Mouse (Mus musculus): Measurements from ENCODE around the gene Kirrel3. TPM values are rescaled to one million over a fixed set of nuclear protein-coding genes. Genes with fewer than 3 reads are reported as not detected.
A peak's percentile ranks its signal among the peaks of the same experiment; 100 is the strongest.

The Kirrel3 gene
- total RNA-seq, 2 experiments from 2014 or later: 77.0 to 80.1 TPM

- peak in 1 of 2 experiments; percentile 28 for DNase-seq (ENCODE audit: extremely low spot score in 1 of 2, low spot score in 2 of 2)
- intact Hi-C loops (cut with DNase I): no loop called here
Observed at GRCm38 (mm10) chr9:34837700-34838462, 352.2 kb downstream of the Kirrel3 start.

GRCm38 (mm10) chr9:34843275-34843965, 357.7 kb downstream of the Kirrel3 start:
- DNase-seq (ENCODE audit: extremely low spot score in 1 of 2, low spot score in 2 of 2): no peak
- intact Hi-C loops (cut with DNase I): no loop called here

- intact Hi-C loops (cut with DNase I): no loop called here
- no peak for DNase-seq (ENCODE audit: extremely low spot score in 1 of 2, low spot score in 2 of 2)
Observed at GRCm38 (mm10) chr9:34846440-34846839, 360.7 kb downstream of the Kirrel3 start.

GRCm38 (mm10) chr9:34847664-34848063, 362.0 kb downstream of the Kirrel3 start:
- intact Hi-C loops (cut with DNase I): no loop called here
- DNase-seq (ENCODE audit: extremely low spot score in 1 of 2, low spot score in 2 of 2): no peak

GRCm38 (mm10) chr9:34851136-34851535, 365.4 kb downstream of the Kirrel3 start:
- no peak for DNase-seq (ENCODE audit: extremely low spot score in 1 of 2, low spot score in 2 of 2)
- intact Hi-C loops (cut with DNase I): no loop called here

- intact Hi-C loops (cut with DNase I): no loop called here
- DNase-seq (ENCODE audit: extremely low spot score in 1 of 2, low spot score in 2 of 2): no peak
Observed at GRCm38 (mm10) chr9:34857575-34857974, 371.9 kb downstream of the Kirrel3 start.

- intact Hi-C loops (cut with DNase I): no loop called here
Observed at GRCm38 (mm10) chr9:34858071-34858470, 372.4 kb downstream of the Kirrel3 start.

GRCm38 (mm10) chr9:34860934-34861333, 375.2 kb downstream of the Kirrel3 start:
- intact Hi-C loops (cut with DNase I): loop anchor here (10.0 kb wide), 1 partner anchor 366 kb away; no protein-coding TSS in a partner anchor
- DNase-seq (ENCODE audit: extremely low spot score in 1 of 2, low spot score in 2 of 2): no peak

More at GRCm38 (mm10) chr9:34858071-34858470, 372.4 kb downstream of the Kirrel3 start:
- DNase-seq (ENCODE audit: extremely low spot score in 1 of 2, low spot score in 2 of 2): no peak

GRCm38 (mm10) chr9:34861775-34862174, 376.1 kb downstream of the Kirrel3 start:
- intact Hi-C loops (cut with DNase I): loop anchor here (10.0 kb wide), 1 partner anchor 367 kb away; no protein-coding TSS in a partner anchor
- DNase-seq (ENCODE audit: extremely low spot score in 1 of 2, low spot score in 2 of 2): peak; percentile 25 to 55

- DNase-seq (ENCODE audit: extremely low spot score in 1 of 2, low spot score in 2 of 2): no peak
- intact Hi-C loops (cut with DNase I): loop anchor here (10.0 kb wide), 1 partner anchor 371 kb away; no protein-coding TSS in a partner anchor
Observed at GRCm38 (mm10) chr9:34865606-34866005, 379.9 kb downstream of the Kirrel3 start.

- DNase-seq (ENCODE audit: extremely low spot score in 1 of 2, low spot score in 2 of 2): no peak
- intact Hi-C loops (cut with DNase I): no loop called here
Observed at GRCm38 (mm10) chr9:34871316-34871966, 385.7 kb downstream of the Kirrel3 start.

GRCm38 (mm10) chr9:34875238-34875637, 389.5 kb downstream of the Kirrel3 start:
- DNase-seq (ENCODE audit: extremely low spot score in 1 of 2, low spot score in 2 of 2): no peak
- intact Hi-C loops (cut with DNase I): no loop called here

GRCm38 (mm10) chr9:34877186-34877585, 391.5 kb downstream of the Kirrel3 start:
- DNase-seq (ENCODE audit: extremely low spot score in 1 of 2, low spot score in 2 of 2): no peak
- intact Hi-C loops (cut with DNase I): no loop called here

GRCm38 (mm10) chr9:34877799-34878198, 392.1 kb downstream of the Kirrel3 start:
- DNase-seq (ENCODE audit: extremely low spot score in 1 of 2, low spot score in 2 of 2): no peak
- intact Hi-C loops (cut with DNase I): no loop called here

- intact Hi-C loops (cut with DNase I): no loop called here
- no peak for DNase-seq (ENCODE audit: extremely low spot score in 1 of 2, low spot score in 2 of 2)
Observed at GRCm38 (mm10) chr9:34881750-34882149, 396.1 kb downstream of the Kirrel3 start.

- intact Hi-C loops (cut with DNase I): no loop called here
- DNase-seq (ENCODE audit: extremely low spot score in 1 of 2, low spot score in 2 of 2): no peak
Observed at GRCm38 (mm10) chr9:34882211-34882610, 396.5 kb downstream of the Kirrel3 start.

- DNase-seq (ENCODE audit: extremely low spot score in 1 of 2, low spot score in 2 of 2): no peak
- intact Hi-C loops (cut with DNase I): no loop called here
Observed at GRCm38 (mm10) chr9:34883122-34883521, 397.4 kb downstream of the Kirrel3 start.

- intact Hi-C loops (cut with DNase I): no loop called here
- DNase-seq (ENCODE audit: extremely low spot score in 1 of 2, low spot score in 2 of 2): no peak
Observed at GRCm38 (mm10) chr9:34884325-34884724, 398.6 kb downstream of the Kirrel3 start.

- DNase-seq (ENCODE audit: extremely low spot score in 1 of 2, low spot score in 2 of 2): no peak
- intact Hi-C loops (cut with DNase I): no loop called here
Observed at GRCm38 (mm10) chr9:34884942-34885341, 399.2 kb downstream of the Kirrel3 start.

All from left cerebral cortex, postnatal 10 days (tissue).